Mouse (Mus musculus): Measurements from ENCODE around the gene Fam120a. TPM values are rescaled to one million over a fixed set of nuclear protein-coding genes. Genes with fewer than 3 reads are reported as not detected.

The Fam120a gene
- total RNA-seq, 1 experiment from 2014 or later, result 72.2 TPM

GRCm38 (mm10) chr13:48864673-48865356 is 103.0 kb downstream of the Fam120a start:
- ATAC-seq (ENCODE audit: extremely low read depth, insufficient number of reproducible peaks, low FRiP score, poor library complexity, severe bottlenecking), result no peak

DNA sequence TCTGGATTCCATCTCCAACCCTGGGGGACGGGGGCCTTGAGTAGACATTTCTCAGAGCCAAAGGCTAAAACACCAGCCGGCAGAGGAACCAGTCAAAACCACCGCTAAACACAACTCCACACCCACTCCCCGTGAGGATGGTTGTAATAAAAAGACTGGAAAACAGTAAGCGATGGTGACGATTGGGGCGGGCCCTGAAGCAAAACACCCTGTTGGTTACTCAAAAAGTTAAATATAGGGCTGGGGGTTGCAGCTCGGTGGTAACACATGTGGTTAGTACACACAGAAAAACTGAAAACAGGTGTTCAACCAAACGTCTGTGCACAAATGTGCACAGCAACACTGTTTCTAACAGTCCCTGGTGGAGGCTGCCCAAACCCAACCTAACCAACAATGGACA is 104.3 kb downstream of the Fam120a start:
- ATAC-seq (ENCODE audit: extremely low read depth, insufficient number of reproducible peaks, low FRiP score, poor library complexity, severe bottlenecking), result no peak

DNA sequence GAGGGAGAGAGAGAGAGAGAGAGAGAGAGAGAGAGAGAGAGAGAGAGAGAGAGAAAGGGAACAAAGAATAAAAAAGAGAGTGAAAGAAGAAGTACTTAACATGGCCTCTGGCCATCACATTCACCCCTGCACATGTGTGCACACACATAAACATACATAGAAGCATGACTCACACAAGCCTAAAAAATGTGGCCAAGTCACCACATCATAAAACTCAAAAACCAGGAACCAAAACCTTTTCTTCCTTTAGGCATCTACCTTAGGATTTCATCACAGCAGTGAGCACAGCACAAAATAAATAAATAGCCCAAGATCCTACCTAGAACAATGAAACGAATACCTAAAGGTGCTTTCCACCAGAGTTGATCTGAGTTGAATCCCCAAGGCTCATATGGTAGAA is 105.9 kb downstream of the Fam120a start:
- no peak for ATAC-seq (ENCODE audit: extremely low read depth, insufficient number of reproducible peaks, low FRiP score, poor library complexity, severe bottlenecking)

GRCm38 (mm10) chr13:48858779-48859178 is 109.0 kb downstream of the Fam120a start:
- no peak for ATAC-seq (ENCODE audit: extremely low read depth, insufficient number of reproducible peaks, low FRiP score, poor library complexity, severe bottlenecking)

GRCm38 (mm10) chr13:48858054-48858453 is 109.8 kb downstream of the Fam120a start:
- ATAC-seq (ENCODE audit: extremely low read depth, insufficient number of reproducible peaks, low FRiP score, poor library complexity, severe bottlenecking), result no peak

DNA sequence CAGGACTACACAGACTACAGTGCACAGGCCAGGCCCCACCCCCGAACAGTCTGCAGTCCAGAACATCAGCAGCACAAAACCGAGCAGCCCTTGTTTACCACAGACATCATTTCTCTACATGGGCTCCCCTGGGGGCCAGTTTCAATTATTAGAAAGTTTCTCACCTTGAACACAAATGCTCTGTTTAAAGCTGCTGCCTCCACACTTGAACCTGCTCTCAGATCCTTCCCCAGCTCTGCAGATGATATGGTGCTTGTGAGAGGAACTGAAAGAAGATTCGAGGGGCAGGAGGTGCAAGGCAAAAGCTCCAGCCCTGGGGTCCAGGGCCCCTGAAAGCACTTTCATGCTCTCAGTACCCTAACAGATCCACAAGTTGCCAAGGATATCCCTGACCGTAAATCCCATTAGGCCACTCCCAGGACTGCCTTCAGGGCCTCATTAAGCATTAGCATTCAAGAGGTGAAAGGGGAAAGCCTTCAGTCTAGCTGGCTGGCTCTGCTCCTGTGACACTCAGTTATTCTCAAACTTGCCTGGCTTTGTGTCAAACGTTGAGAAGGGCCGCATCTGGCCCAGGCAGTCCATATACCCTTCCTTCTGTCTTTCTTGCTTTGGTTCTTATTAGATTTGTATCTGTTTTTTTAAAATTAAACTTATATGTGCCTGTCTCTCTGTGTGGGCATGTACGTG is 110.4 kb downstream of the Fam120a start:
- peak; percentile 14; the same call in 1 of the 2 replicates for ATAC-seq (ENCODE audit: extremely low read depth, insufficient number of reproducible peaks, low FRiP score, poor library complexity, severe bottlenecking)

GRCm38 (mm10) chr13:48853947-48854346 is 113.9 kb downstream of the Fam120a start:
- ATAC-seq (ENCODE audit: extremely low read depth, insufficient number of reproducible peaks, low FRiP score, poor library complexity, severe bottlenecking), result no peak

DNA sequence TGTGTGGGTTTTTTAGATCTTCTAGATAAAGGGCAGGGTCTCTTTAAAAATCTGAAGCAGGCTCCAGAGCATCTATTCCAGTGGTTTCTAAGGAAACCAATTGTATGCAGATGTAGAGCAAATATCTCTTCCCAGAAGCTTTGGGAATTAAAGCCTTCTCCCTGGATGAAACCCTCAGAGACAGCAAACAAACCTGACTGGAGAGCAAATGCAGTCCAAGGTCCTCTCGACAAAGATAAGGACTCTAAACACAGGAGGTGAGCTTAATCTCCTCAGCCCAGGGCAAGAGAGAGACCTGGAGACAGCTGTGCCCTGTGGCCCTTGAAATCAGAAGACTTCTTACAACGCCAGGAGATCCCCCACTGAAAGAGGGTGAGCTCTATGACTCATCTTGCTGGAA is 114.3 kb downstream of the Fam120a start:
- no peak for ATAC-seq (ENCODE audit: extremely low read depth, insufficient number of reproducible peaks, low FRiP score, poor library complexity, severe bottlenecking)

DNA sequence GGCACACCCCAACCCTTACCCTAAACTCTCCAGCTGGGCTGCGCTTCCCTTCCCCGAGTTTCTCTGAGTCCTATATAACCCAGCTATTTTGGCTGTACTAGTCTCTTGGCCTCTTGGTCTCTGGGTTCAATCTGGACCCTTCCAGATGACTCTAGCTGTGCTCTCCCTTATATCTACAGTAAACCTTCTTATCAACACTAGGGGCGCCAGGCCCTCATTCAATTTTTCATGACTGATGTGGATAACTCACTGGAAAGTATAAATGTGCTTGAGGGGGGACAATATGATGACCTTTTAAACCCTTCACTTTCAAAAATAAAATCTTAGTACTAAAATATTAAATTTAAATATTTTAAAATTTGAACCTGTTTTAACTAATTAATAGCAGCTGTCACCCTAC is 115.0 kb downstream of the Fam120a start:
- ATAC-seq (ENCODE audit: extremely low read depth, insufficient number of reproducible peaks, low FRiP score, poor library complexity, severe bottlenecking), result no peak

DNA sequence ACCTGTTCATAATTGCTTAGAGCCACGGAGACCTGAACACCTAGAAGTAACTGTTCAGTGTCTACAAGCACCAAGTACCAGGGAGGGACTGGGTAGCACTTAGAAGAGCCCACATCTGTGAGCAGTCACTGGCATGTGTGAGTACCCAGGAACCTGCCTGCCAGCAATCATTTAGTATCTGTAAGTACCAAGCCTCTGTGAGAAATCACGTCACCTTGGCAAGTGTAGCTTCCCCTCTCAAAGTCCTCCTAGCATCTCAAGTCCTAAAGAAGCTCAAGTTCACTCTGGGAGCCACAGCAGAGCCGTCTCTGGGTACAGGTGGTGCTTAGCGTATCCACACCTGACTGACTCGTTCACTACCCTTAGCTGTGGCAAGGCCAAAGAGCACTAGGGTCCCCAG is 116.1 kb downstream of the Fam120a start:
- ATAC-seq (ENCODE audit: extremely low read depth, insufficient number of reproducible peaks, low FRiP score, poor library complexity, severe bottlenecking), result no peak

DNA sequence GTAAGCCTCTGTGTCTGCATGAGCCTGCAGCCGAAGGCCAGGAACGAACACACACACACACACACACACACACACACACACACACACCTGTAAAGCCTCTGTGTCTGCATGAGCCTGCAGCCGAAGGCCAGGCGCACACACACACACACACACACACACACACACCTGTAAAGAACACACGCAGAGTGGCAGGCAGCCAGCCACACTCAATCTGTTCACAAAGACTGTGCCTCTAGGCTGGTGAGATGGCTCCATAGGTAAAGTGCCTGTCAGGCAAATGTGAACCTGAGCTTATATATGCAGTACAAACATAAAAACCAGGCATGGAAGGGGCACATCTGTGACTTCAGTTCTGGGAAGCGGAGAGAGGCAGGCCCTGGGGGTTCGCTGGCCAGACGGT is 117.0 kb downstream of the Fam120a start:
- no peak for ATAC-seq (ENCODE audit: extremely low read depth, insufficient number of reproducible peaks, low FRiP score, poor library complexity, severe bottlenecking)

DNA sequence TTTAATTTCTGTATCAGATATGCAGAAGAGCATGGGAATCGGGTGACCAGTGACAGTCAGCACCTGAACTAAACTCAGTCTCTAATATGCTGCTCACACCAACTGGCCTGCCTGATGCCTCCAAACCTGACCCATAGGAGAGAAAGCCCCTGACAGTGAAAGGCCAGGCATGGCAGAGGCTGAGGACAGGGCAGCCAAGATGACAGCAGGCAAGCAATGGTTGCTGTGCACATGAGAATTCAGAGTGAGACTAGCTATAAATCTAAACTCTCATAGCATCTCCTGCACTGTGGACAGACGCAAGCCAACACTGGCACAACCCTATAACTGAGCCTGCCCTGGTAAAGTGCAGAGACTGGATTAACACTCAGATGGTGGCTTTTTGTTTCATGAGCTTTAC is 117.5 kb downstream of the Fam120a start:
- ATAC-seq (ENCODE audit: extremely low read depth, insufficient number of reproducible peaks, low FRiP score, poor library complexity, severe bottlenecking), result no peak

DNA sequence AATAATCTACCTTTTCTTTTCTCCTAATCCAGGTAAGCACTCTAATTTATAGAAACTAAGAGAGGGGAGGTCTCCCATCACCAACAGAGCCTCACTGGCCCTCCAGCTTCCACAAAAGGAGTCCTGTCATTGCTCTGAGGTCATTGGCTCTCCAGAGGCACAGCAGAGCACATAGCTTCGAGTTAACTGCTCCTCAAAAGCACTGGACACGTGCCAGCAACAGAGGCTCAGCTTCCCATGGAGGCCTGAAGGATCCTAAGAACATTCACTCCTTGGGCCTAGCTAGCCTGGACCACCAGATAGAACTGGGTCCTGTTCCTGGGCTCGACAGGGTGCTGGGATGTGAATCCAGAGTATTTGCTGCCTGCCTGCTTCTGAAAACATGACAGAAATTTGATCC is 118.7 kb downstream of the Fam120a start:
- ATAC-seq (ENCODE audit: extremely low read depth, insufficient number of reproducible peaks, low FRiP score, poor library complexity, severe bottlenecking), result no peak

- ATAC-seq (ENCODE audit: extremely low read depth, insufficient number of reproducible peaks, low FRiP score, poor library complexity, severe bottlenecking), result no peak
Measured at GRCm38 (mm10) chr13:48845308-48845707, 122.5 kb downstream of the Fam120a start.

DNA sequence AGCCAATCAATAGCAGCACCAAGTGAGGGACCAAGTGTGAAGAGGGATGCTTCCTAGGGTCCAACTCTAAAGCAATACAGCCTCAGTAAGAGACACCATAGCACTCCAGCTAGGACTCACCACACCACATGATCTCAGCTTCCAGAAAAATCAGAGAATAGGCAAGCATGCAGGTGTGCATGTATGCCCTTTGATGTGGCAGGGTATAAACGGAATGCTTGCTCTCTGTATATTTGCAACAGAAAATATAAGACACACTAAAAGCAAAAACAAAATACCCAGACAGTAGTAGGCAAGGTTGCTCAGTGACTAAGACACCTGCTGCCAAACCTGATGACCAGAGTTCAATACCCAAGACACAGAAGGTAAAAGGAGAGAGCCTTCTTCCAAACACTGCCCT is 124.3 kb downstream of the Fam120a start:
- no peak for ATAC-seq (ENCODE audit: extremely low read depth, insufficient number of reproducible peaks, low FRiP score, poor library complexity, severe bottlenecking)

DNA sequence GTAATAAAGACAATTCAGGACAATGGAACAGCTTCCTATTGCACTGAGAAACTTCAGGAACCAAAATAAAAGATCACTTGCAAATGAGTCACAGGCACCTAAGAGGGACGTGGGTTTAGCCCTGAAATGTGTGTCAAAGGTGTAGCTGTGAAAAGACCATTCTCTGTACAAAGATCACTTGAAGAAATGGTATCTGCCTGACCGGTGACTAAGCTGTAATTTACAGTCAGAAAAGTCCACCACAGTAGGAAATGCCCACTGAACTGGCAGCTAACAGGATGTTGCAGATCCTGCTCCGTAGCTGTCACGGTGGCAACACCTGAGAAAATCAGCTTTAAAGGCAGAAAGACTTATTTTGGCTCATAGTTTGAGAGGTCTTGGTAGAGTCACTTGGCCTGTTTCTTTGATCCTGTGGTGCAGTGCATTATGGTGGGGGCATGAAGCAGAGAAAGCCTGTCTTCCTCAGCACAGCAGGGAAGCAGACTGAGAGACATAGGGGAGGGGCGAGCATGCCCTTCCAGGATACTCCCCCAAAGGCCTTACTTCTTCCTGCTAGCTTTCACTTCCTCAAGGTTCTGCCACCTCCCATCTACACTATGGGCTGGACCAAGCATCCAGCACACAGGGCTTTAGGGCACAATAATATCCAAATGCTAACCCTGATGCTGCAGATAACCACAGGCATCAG is 125.8 kb downstream of the Fam120a start:
- peak; percentile 80 for ATAC-seq (ENCODE audit: extremely low read depth, insufficient number of reproducible peaks, low FRiP score, poor library complexity, severe bottlenecking)

GRCm38 (mm10) chr13:48838284-48838683 is 129.5 kb downstream of the Fam120a start:
- no peak for ATAC-seq (ENCODE audit: extremely low read depth, insufficient number of reproducible peaks, low FRiP score, poor library complexity, severe bottlenecking)

GRCm38 (mm10) chr13:48837537-48837936 is 130.3 kb downstream of the Fam120a start:
- no peak for ATAC-seq (ENCODE audit: extremely low read depth, insufficient number of reproducible peaks, low FRiP score, poor library complexity, severe bottlenecking)

DNA sequence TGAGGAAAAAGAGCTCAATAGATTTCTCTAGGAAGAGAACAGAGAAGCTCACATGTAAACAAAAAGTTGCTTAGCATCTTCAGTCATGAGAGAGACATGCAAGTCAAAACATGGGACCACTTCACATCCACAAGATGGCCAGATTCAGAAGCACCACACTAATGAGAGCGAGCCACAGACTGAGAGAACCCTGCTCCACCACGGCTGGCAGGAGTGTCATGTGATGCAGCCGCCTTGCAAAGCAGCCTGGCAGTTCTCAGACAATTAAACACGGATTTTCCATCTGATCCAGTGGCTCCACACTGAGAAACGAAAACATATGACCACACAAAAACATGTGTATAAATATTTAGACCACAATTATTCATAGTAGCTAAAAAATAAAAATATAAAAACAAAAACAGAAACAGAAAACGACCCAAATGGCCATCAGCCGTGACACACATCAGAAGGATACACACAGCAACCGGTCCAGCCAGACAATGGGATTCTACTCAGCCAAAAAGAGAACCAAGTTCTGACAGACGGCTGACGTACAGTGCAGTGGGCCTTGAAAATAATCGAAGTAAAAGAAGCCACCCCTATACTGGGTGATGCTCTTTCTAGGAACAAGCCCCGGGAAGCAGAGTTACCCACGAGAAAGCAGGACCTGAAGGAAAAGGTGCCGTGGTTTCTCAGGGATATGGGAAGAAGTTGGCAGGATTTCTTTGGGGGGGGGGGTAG is 137.1 kb downstream of the Fam120a start:
- ATAC-seq (ENCODE audit: extremely low read depth, insufficient number of reproducible peaks, low FRiP score, poor library complexity, severe bottlenecking), result no peak

GRCm38 (mm10) chr13:48829780-48830179 is 138.0 kb downstream of the Fam120a start:
- ATAC-seq (ENCODE audit: extremely low read depth, insufficient number of reproducible peaks, low FRiP score, poor library complexity, severe bottlenecking), result no peak

Measured in neutrophil, adult 5-6 weeks (primary cell).